Mouse (Mus musculus) embryonic stem cell, embryonic (primary cell): ENCODE results near the gene Gorasp1.

Source experiments
- CTCF ChIA-PET, 4 experiments: fragments of 300-600 bp in 2 of 4; fragments of 350-600 bp in 2 of 4; sonication (Branson Sonifier 250); formaldehyde crosslinking; loops; one replicate each; lab custom pipeline; 2022; ENCODE audit warnings: inconsistent platforms in 2 of 4; lab: Charles Lee
- POLR2A ChIA-PET, 4 experiments: fragments of 300-600 bp in 2 of 4; fragments of 350-600 bp in 2 of 4; sonication (Branson Sonifier 250); formaldehyde crosslinking; loops; one replicate each; lab custom pipeline; 2022; ENCODE audit warnings: antibody characterized with exemption in 4 of 4, inconsistent platforms in 1 of 4; lab: Charles Lee

Gene Gorasp1

DNA sequence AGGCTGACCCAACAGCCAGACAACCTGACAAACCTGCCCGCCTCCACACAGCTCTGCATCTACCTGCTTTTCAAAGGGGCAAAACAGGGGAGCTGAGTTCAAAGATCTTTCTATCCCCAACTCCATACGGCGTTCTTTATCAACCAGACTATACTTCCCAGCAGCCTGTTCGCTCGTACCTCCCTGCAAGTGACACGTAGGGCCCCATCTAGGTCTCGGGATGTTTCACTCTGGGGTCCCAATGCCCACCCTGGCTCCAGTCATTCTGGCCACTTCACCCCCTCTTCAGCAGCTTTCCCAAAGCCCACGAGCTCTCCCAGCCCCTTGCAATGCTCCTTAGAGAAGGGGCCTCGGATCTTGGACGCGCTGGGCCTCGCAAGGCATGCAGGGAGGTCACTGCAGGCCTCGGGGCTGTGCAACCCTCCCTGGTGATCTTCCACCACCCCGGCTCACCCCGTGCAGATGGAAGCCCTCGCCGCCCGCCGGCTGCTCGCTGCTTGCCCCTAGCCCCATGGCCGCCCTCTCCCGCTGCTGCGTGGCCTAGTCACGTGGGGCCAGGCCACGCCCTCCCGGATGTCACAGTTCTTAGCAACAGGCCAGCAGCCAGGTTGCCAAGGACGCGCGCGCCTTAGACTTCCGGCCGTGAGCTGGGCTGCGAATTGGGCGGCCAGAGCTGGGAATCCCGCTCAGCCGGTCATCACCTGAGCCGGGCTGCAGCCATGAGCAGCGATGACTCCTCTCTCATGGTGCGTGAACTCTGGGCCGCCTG, at the start of gene Gorasp1, which contains the start of gene Ttc21a:
TSS of gene Gorasp1 (minus strand) at position 561 of the 769 bp plus-strand sequence.
TSS of gene Ttc21a (plus strand) at position 602 of the 769 bp plus-strand sequence.
- CTCF ChIA-PET = interaction anchor here in 3 of 4 experiments (0.5 to 2.3 kb wide), 10 partner anchors 9 to 477 kb away, joined by 3 to 13 read pairs (median 3); no protein-coding TSS in a partner anchor
- POLR2A ChIA-PET = interaction anchor here in 3 of 4 experiments (0.6 to 5.3 kb wide), 28 partner anchors 10 to 191 kb away, joined by 3 to 31 read pairs (median 4); partner anchors contain the start of genes Csrnp1 (in 2 of the 3) and Rpsa (in 1 of the 3)

- ChIA-PET POLR2A (interaction anchor here in 3 of 4 experiments (0.6 to 10.2 kb wide), 14 partner anchors 8 to 142 kb away, joined by 3 to 173 read pairs (median 12); partner anchors contain the start of gene Rpsa (in 1 of the 3)), CTCF (interaction anchor here in 3 of 4 experiments (0.7 to 4.0 kb wide), 5 partner anchors 12 to 25 kb away, joined by 3 to 47 read pairs (median 10); no protein-coding TSS in a partner anchor)
Observed at GRCm38 (mm10) chr9:119985881-119986574, 48.7 kb upstream of the Gorasp1 start.

GRCm38 (mm10) chr9:119984536-119985011, 47.2 kb upstream of the Gorasp1 start, which contains the start of gene Csrnp1:
Gene Csrnp1, minus strand, starts transcription at chr9:119984658.
- ChIA-PET POLR2A (interaction anchor here (0.5 to 10.2 kb wide), 58 partner anchors 9 to 932 kb away, joined by 3 to 173 read pairs (median 5); partner anchors contain the start of genes Mobp (in 2 of the 4), Rpsa (in 2 of the 4), Gorasp1 (in 1 of the 4) and Slc25a38 (in 1 of the 4)), CTCF (interaction anchor here (1.0 to 4.0 kb wide), 9 partner anchors 10 to 89 kb away, joined by 3 to 47 read pairs (median 4); no protein-coding TSS in a partner anchor)

DNA sequence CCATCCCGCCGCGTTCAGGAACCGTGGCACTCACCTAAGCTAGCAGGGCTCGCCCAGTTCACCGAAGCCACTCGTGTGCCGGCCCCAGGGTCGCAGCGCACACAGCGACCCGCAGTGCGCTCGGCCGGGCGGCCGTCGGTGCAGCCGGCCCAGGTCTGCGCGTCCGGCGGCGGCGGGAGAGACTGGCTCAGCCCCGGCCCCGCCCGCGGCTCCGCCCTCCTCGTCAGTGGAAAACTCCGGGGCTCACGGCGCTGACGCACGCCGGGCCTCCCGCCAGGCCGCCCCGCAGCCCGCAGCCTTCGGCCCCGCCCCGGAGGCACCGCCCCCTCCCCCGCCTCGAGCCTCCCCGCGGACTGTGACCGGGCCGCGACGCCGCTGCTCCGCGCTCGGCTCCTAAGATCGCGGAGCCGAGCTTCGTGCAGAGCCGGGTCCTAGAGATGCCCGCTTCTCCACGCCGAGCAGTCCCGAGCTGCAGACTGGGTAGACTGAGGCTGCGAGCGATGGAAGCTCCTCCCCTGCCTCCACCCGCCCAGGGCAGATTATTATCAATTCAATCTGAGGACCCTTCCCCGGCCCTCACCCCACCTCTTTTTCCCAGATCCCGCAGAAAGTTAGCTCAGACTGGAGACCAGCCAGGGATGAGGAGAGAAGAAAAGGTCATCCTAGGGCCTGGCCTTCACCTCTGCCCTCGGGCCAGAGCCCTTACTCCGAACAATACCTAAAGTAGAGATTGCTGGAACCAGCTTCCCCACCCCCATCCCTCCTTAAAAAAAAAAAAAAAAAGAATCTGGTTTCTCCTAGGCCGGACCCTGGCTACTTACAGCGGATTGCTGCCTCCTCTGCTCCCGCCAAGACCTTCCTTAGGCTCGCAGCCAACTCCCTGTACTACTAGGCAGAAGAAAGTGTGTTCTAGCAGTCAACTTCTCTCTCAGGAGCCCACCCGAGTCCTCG, 46.5 kb upstream of the Gorasp1 start:
- ChIA-PET CTCF (interaction anchor here (0.6 to 4.0 kb wide), 12 partner anchors 10 to 358 kb away, joined by 3 to 47 read pairs (median 4); no protein-coding TSS in a partner anchor), POLR2A (interaction anchor here (0.6 to 10.2 kb wide), 72 partner anchors 9 to 1383 kb away, joined by 3 to 173 read pairs (median 4); partner anchors contain the start of genes Rpsa (in 3 of the 4), Mobp (in 2 of the 4), Gorasp1 (in 1 of the 4) and Slc25a38 (in 1 of the 4))

- POLR2A ChIA-PET = interaction anchor here (0.7 to 10.2 kb wide), 30 partner anchors 8 to 589 kb away, joined by 3 to 173 read pairs (median 6); partner anchors contain the start of genes Rpsa (in 2 of the 4) and Mobp (in 1 of the 4)
- CTCF ChIA-PET = interaction anchor here in 2 of 4 experiments (1.0 to 4.0 kb wide), 5 partner anchors 9 to 90 kb away, joined by 3 to 47 read pairs (median 4); no protein-coding TSS in a partner anchor
Observed at GRCm38 (mm10) chr9:119982956-119983551, 45.7 kb upstream of the Gorasp1 start.

GRCm38 (mm10) chr9:119982241-119982811, 45.0 kb upstream of the Gorasp1 start:
- POLR2A ChIA-PET = interaction anchor here in 3 of 4 experiments (0.6 to 10.2 kb wide), 24 partner anchors 8 to 769 kb away, joined by 3 to 173 read pairs (median 5); partner anchors contain the start of genes Mobp (in 1 of the 3) and Rpsa (in 1 of the 3)
- CTCF ChIA-PET = interaction anchor here in 2 of 4 experiments (0.8 to 4.0 kb wide), 4 partner anchors 8 to 27 kb away, joined by 3 to 47 read pairs (median 4); no protein-coding TSS in a partner anchor

DNA sequence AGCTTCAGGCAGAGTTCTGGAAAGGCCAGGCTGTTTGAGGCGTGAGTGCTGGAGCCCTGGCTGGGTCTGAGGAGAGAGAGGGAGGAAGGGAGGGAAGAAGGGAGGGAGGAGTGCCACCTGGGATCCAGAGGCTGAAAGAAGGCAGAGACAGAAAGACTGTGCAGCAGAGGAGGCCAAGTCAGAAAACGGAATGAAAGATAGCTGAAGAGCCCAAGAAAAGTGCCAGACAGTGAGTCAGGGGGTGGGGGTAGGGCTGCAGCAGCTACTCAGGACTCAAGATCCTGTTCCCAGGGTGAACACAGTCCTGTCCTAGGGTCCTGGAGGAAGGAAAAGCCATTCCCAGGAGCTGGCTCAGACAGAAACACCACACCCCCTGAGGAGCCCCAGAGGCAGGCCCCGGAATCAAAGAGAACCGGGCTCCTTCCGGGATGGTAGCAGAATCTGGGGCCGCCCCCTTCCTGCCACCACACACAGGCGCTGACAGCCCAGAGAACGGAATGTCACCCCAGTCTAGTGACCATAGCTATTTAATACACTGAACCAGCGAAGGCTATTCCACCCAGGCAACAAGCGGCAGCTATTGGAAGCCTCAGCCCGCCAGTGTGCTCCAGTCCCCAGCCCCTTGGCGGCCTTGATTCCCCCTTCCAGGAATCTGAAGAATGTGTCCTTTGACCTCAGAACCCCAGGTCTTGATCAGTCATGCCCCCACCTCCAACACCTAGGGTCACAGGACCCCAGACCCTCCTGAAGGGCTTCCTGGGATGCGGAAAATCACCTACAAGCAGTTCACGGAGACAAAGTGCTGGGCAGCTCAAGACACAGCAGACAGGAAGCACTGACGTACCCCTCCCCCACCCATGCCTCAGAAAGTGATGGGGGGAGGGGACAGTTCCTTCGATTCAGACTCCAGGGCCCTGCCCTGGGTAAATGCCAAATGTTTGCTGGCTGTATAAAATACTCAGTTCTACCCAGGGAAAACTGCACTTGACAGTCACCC, 44.1 kb upstream of the Gorasp1 start:
- ChIA-PET CTCF (interaction anchor here in 3 of 4 experiments (0.6 to 4.0 kb wide), 12 partner anchors 8 to 38 kb away, joined by 3 to 47 read pairs (median 3); no protein-coding TSS in a partner anchor), POLR2A (interaction anchor here in 3 of 4 experiments (0.6 to 10.2 kb wide), 35 partner anchors 8 to 898 kb away, joined by 3 to 173 read pairs (median 5); partner anchors contain the start of gene Rpsa (in 2 of the 3))

DNA sequence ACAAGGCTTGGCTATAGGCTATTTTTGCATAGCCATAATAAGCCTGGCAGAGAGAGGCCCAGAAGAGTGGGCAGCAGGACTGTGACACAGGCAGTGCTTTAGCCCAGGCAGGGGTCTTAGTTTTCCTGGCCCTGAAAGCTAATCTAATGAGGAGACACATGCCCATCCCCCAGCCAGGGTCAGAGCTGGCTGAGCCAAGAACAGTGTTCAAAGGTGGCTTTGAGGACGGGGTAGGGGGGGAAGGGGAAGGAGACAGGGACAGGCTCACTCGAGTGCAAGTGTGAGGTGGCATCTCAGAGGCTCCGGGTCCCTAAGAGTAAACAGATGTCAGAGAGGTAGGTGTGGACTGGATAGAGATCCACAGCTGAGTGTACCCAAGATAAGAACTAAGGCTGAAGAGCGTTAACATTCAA, 43.4 kb upstream of the Gorasp1 start:
- ChIA-PET CTCF (interaction anchor here in 2 of 4 experiments (0.7 to 1.4 kb wide), 7 partner anchors 10 to 237 kb away, joined by 3 to 5 read pairs (median 3); no protein-coding TSS in a partner anchor), POLR2A (interaction anchor here in 3 of 4 experiments (0.6 to 10.2 kb wide), 25 partner anchors 7 to 565 kb away, joined by 3 to 173 read pairs (median 5); partner anchors contain the start of gene Rpsa (in 1 of the 3))

GRCm38 (mm10) chr9:119979749-119980148, 42.4 kb upstream of the Gorasp1 start:
- CTCF ChIA-PET = interaction anchor here in 1 of 4 experiments (0.9 kb wide), 1 partner anchor 22 kb away, joined by 3 read pairs; no protein-coding TSS in a partner anchor
- POLR2A ChIA-PET = interaction anchor here (0.6 to 10.2 kb wide), 12 partner anchors 10 to 308 kb away, joined by 3 to 173 read pairs (median 4); no protein-coding TSS in a partner anchor

DNA sequence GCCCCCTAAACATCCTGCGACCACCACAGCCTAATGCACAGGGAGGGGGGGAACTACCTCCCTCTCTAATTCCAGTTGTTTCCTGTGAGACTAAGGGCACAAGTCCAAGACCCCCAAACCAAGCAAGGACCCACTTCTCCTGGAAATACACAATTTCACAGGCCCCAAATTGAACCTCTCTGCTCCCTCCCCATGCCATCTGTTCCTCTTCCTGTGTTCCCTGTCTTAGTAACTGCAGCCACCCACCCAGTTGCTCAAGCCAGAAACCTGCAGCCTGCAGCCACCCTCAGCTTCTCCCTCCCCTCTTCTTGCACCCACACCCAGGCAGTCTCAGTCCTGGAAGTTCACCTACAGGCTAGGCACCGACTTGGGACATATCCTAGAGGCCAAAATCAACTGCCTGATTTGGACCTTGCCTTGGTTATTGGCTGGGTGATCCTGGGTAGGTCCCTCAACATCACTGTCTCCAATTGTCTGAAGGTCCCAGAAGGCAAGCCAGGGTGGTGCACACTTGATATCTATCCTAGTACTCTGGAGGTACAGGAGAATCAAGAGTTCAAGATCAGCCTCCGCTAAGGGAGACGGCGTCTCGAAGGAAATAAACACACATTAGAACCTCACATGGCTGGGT, 41.6 kb upstream of the Gorasp1 start:
- POLR2A ChIA-PET = interaction anchor here in 3 of 4 experiments (0.8 to 1.7 kb wide), 12 partner anchors 9 to 148 kb away, joined by 3 to 7 read pairs (median 4); partner anchors contain the start of gene Rpsa (in 2 of the 3)
- CTCF ChIA-PET = interaction anchor here in 1 of 4 experiments (1.0 kb wide), 1 partner anchor 16 kb away, joined by 4 read pairs; no protein-coding TSS in a partner anchor

DNA sequence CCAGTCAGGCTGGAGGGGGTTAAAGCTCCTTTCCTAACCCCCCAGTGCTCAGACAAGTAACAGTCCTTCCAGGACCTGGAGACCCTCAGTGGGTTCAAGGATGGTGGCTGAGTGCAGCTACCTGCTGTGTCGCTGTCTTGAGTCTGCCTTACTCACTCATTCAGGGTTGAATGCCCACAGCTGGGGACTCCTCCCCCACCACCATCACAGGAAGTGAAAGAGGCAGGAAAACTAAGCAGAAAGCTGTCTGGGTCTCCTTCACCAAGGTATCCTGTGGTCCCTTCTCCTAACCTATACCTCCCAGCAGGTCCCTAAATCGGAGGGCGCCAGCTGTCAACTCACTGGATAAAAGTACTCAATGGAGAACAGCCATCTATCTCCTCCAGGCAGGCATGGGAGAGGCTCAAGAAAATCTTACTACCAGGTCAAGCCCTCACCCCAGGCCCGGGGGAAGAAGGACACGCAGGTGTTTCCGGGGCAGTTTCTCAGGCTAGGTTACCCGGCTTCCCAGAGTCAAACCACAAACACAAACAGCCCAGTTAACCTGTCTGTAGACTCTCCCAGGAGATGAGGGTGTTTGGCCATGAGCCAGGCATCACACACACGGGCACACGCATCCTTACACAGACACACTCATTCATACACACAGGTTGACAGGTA, 40.9 kb upstream of the Gorasp1 start:
- ChIA-PET POLR2A (interaction anchor here in 3 of 4 experiments (0.6 to 1.7 kb wide), 18 partner anchors 9 to 1613 kb away, joined by 3 to 7 read pairs (median 4); partner anchors contain the start of genes Rpsa (in 2 of the 3) and Exog (in 1 of the 3)), CTCF (interaction anchor here in 3 of 4 experiments (0.6 to 1.4 kb wide), 7 partner anchors 16 to 422 kb away, joined by 3 to 12 read pairs (median 3); no protein-coding TSS in a partner anchor)

- CTCF ChIA-PET = interaction anchor here (0.6 to 1.4 kb wide), 9 partner anchors 11 to 421 kb away, joined by 3 to 12 read pairs (median 3); no protein-coding TSS in a partner anchor
- POLR2A ChIA-PET = interaction anchor here in 3 of 4 experiments (0.6 to 1.7 kb wide), 20 partner anchors 10 to 1612 kb away, joined by 3 to 7 read pairs (median 4); partner anchors contain the start of genes Rpsa (in 2 of the 3) and Exog (in 1 of the 3)
Observed at GRCm38 (mm10) chr9:119977557-119978060, 40.2 kb upstream of the Gorasp1 start.
